ENCODE assay signal across 10 mouse cellular contexts in genomic region chr13:116706401-116707330, GRCm38 (mm10).
DNase-seq lines count a peak whose midpoint lies in the region; ATAC-seq and TF ChIP-seq lines count a peak whose summit lies in the region.
"Had no signal": no experiment of that assay in that cellular context is flagged by ENCODE, and none has a peak within 500 bp of the region (broad histone marks: within the 10 kb centered on the region; RNA-seq: fewer than 3 reads in every experiment).

No protein-coding gene starts in this region.

- H3K9ac ChIP-seq in intestine, embryonic 14.5 days (ENCODE audit: low read length) = no peak overlapping the region
- no peak overlapping the region for H3K9ac ChIP-seq in intestine, postnatal 0 days (ENCODE audit: low read depth, low read length)
- H3K9ac ChIP-seq in embryonic facial prominence, embryonic 11.5 days (replicated peaks; ENCODE audit: low read length) = no peak overlapping the region
- H3K9ac ChIP-seq in forebrain, postnatal 0 days = no peak overlapping the region

- H3K36me3 ChIP-seq in intestine, embryonic 14.5 days (ENCODE audit: control insufficient read depth, insufficient read depth, low read length) = no peaks in the 10 kb centered on the region
- H3K36me3 ChIP-seq in intestine, postnatal 0 days (ENCODE audit: control insufficient read depth, insufficient read depth) = no peaks in the 10 kb centered on the region
- H3K36me3 ChIP-seq in embryonic facial prominence, embryonic 11.5 days (replicated peaks; ENCODE audit: control insufficient read depth, insufficient read depth, low read depth, low read length) = no peaks in the 10 kb centered on the region
- no peaks in the 10 kb centered on the region for H3K36me3 ChIP-seq in forebrain, postnatal 0 days (ENCODE audit: insufficient read depth)

- ATAC-seq in intestine, embryonic 14.5 days (replicated peaks; ENCODE audit: low FRiP score, low TSS enrichment, low read depth) = no peak
- ATAC-seq in intestine, postnatal 0 days = no peak
- peak; percentile 29; the same call in 1 of the 2 replicates for ATAC-seq in embryonic facial prominence, embryonic 11.5 days (replicated peaks; ENCODE audit: insufficient number of reproducible peaks, low FRiP score, low TSS enrichment, low read depth)
- no peak for ATAC-seq in forebrain, postnatal 0 days
- no peak for ATAC-seq in frontal cortex, adult (ENCODE audit: low TSS enrichment)

- H3K4me1 ChIP-seq in intestine, embryonic 14.5 days (replicated peaks; ENCODE audit: control insufficient read depth, insufficient read depth, low read length) = 0 out of 2 replicates have a peak, but pooled peaks cover 3% of the 10 kb centered on the region
- H3K4me1 ChIP-seq in intestine, postnatal 0 days (replicated peaks; ENCODE audit: control insufficient read depth, insufficient read depth, low read length) = 0 out of 2 replicates have a peak, but pooled peaks cover under 1% of the 10 kb centered on the region
- H3K4me1 ChIP-seq in embryonic facial prominence, embryonic 11.5 days (ENCODE audit: control insufficient read depth, insufficient read depth, low read length) = no peaks in the 10 kb centered on the region
- no peaks in the 10 kb centered on the region; the same call in 1 of the 2 replicates for H3K4me1 ChIP-seq in forebrain, postnatal 0 days (ENCODE audit: insufficient read depth)

- H3K27ac ChIP-seq in intestine, embryonic 14.5 days (ENCODE audit: low read depth) = no peak overlapping the region
- no peak overlapping the region for H3K27ac ChIP-seq in intestine, postnatal 0 days (ENCODE audit: low read depth, low read length)
- no peak overlapping the region for H3K27ac ChIP-seq in embryonic facial prominence, embryonic 11.5 days (replicated peaks; ENCODE audit: low read depth, low read length)
- H3K27ac ChIP-seq in forebrain, postnatal 0 days (ENCODE audit: low read depth, low read length) = peak overlapping the region; percentile 64; the same call in 1 of the 2 replicates

- no peak for TF ChIP-seq CTCF in intestine, postnatal 0 days (IDR thresholded peaks at IDR 0.05; ENCODE audit: low read depth)
- no peak for TF ChIP-seq CTCF in forebrain, postnatal 0 days (IDR thresholded peaks at IDR 0.05; ENCODE audit: low read depth)

- peak overlapping the region; percentile 52 for H3K4me2 ChIP-seq in intestine, embryonic 14.5 days (ENCODE audit: low read length)
- H3K4me2 ChIP-seq in intestine, postnatal 0 days (replicated peaks; ENCODE audit: low read depth) = no peak overlapping the region
- H3K4me2 ChIP-seq in embryonic facial prominence, embryonic 11.5 days (ENCODE audit: low read depth, low read length) = no peak overlapping the region; the same call in 1 of the 2 replicates
- H3K4me2 ChIP-seq in forebrain, postnatal 0 days (ENCODE audit: low read depth) = peak overlapping the region; percentile 23; the same call in 1 of the 2 replicates

- no peak overlapping the region for H3K4me3 ChIP-seq in intestine, embryonic 14.5 days (ENCODE audit: low read depth, low read length)
- H3K4me3 ChIP-seq in intestine, postnatal 0 days (ENCODE audit: low read depth, low read length) = no peak overlapping the region
- no peak overlapping the region for H3K4me3 ChIP-seq in embryonic facial prominence, embryonic 11.5 days (ENCODE audit: low read depth, low read length)
- peak overlapping the region; percentile 16 for H3K4me3 ChIP-seq in forebrain, postnatal 0 days (ENCODE audit: low read depth, low read length)

- 15% methylated on average over 18 of the region's 18 CpGs for WGBS in intestine, embryonic 14.5 days
- WGBS in intestine, postnatal 0 days = 14% methylated on average over 18 of the region's 18 CpGs
- WGBS in embryonic facial prominence, embryonic 11.5 days = 3% methylated on average over 18 of the region's 18 CpGs
- 4% methylated on average over 18 of the region's 18 CpGs for WGBS in forebrain, postnatal 0 days

- no peaks in the 10 kb centered on the region for H3K9me3 ChIP-seq in intestine, embryonic 14.5 days (ENCODE audit: control insufficient read depth, low read length)
- H3K9me3 ChIP-seq in intestine, postnatal 0 days (ENCODE audit: control insufficient read depth) = no peaks in the 10 kb centered on the region
- no peaks in the 10 kb centered on the region for H3K9me3 ChIP-seq in embryonic facial prominence, embryonic 11.5 days (replicated peaks; ENCODE audit: control insufficient read depth, low read length)
- H3K9me3 ChIP-seq in forebrain, postnatal 0 days (ENCODE audit: low read length) = no peaks in the 10 kb centered on the region

- DNase-seq in intestine, embryonic 14.5 days (ENCODE audit: low spot score) = no peak
- DNase-seq in embryonic facial prominence, embryonic 11.5 days (ENCODE audit: low spot score) = peak; percentile 60
- peak; percentile 60 for DNase-seq in forebrain, postnatal 0 days
- DNase-seq in retina, embryonic 14.5 days (ENCODE audit: low spot score) = peak; percentile 83
- DNase-seq in layer of hippocampus, adult 8-10 months (ENCODE audit: low spot score in 2 of 2) = no peak
- no peak for DNase-seq in spleen, postnatal 36 days (ENCODE audit: low spot score in 2 of 2)
- DNase-seq: lung, adult 2 months had no signal

- peaks cover 85% of the 10 kb centered on the region for H3K27me3 ChIP-seq in intestine, embryonic 14.5 days (replicated peaks; ENCODE audit: control insufficient read depth, insufficient read depth, low read length)
- H3K27me3 ChIP-seq in intestine, postnatal 0 days (replicated peaks; ENCODE audit: control insufficient read depth, insufficient read depth, low read length) = peaks cover 78% of the 10 kb centered on the region
- H3K27me3 ChIP-seq in embryonic facial prominence, embryonic 11.5 days (ENCODE audit: control insufficient read depth, insufficient read depth, low read length) = peaks cover 17% of the 10 kb centered on the region
- peaks cover 63% of the 10 kb centered on the region for H3K27me3 ChIP-seq in forebrain, postnatal 0 days (ENCODE audit: insufficient read depth, low read length)
- H3K27me3 ChIP-seq: CH12.LX had no signal

Comparison
In these comparisons a context has a peak if more than half of its experiments do, and no peak if none do; other contexts are left out.
1. H3K4me2 ChIP-seq: peak in intestine, embryonic 14.5 days (single experiment) and forebrain, postnatal 0 days (single experiment); none in intestine, postnatal 0 days (single experiment) and embryonic facial prominence, embryonic 11.5 days (single experiment).
2. DNase-seq: peak in embryonic facial prominence, embryonic 11.5 days (single experiment), forebrain, postnatal 0 days (single experiment) and retina, embryonic 14.5 days (single experiment); none in intestine, embryonic 14.5 days (single experiment), layer of hippocampus, adult 8-10 months (0 of 2) and spleen, postnatal 36 days (0 of 2).